Mouse (Mus musculus) CH12.LX (cell line): ENCODE measurements around the gene Fam213a.

ENCODE experiments used
- CHD2 ChIP-seq: IDR thresholded peaks from 2 replicates; pipeline ENCODE4 v1.6.1; 2011; ENCODE audit warnings: low read length, improper control_type of control experiment
- CTCF ChIP-seq, 2 experiments: IDR thresholded peaks in 1 of 2; conservative IDR thresholded peaks in 1 of 2; 2 replicates each; pipeline ENCODE4 v1.5.1; 2011 to 2012; ENCODE audit warnings: low read depth in 2 of 2, low read length in 2 of 2, improper control_type of control experiment in 1 of 2, inconsistent platforms in 1 of 2, mild to moderate bottlenecking in 1 of 2, moderate library complexity in 1 of 2
- EP300 ChIP-seq: IDR thresholded peaks from 2 replicates; pipeline ENCODE4 v1.6.1; 2011; ENCODE audit warnings: low read length, improper control_type of control experiment
- GABPA ChIP-seq: IDR thresholded peaks from 2 replicates; pipeline ENCODE4 v1.6.1; 2012; ENCODE audit warnings: low read depth, low read length, improper control_type of control experiment, inconsistent platforms; ENCODE audit not compliant: insufficient replicate concordance
- MAFK ChIP-seq: IDR thresholded peaks from 2 replicates; pipeline ENCODE4 v1.6.1; 2011; ENCODE audit warnings: low read length, improper control_type of control experiment; ENCODE audit not compliant: insufficient replicate concordance
- MAX ChIP-seq: IDR thresholded peaks from 2 replicates; pipeline ENCODE4 v1.6.1; 2011; ENCODE audit warnings: low read length, improper control_type of control experiment
- POLR2A ChIP-seq: IDR thresholded peaks from 2 replicates; pipeline ENCODE4 v1.6.1; 2011; ENCODE audit warnings: low read depth, mild to moderate bottlenecking, improper control_type of control experiment, low read length
- SIN3A ChIP-seq: IDR thresholded peaks from 2 replicates; pipeline ENCODE4 v1.6.1; 2012; ENCODE audit warnings: low read length, improper control_type of control experiment, inconsistent platforms
- UBTF ChIP-seq: IDR thresholded peaks from 2 replicates; pipeline ENCODE4 v1.6.1; 2012; ENCODE audit warnings: low read depth, mild to moderate bottlenecking, inconsistent platforms, low read length, improper control_type of control experiment, moderate library complexity

- TF ChIP-seq MAX (no peak), CHD2 (no peak), CTCF (conservative IDR thresholded peaks at IDR 0.05 in 1 of 2, IDR thresholded peaks at IDR 0.05 in 1 of 2; ENCODE audit: low read depth in 2 of 2, low read length in 2 of 2) (no peak), MAFK (no peak), POLR2A (no peak), EP300 (no peak), UBTF (no peak), SIN3A (no peak), GABPA (no peak)
Measured at GRCm38 (mm10) chr14:41000801-41001200, 12.8 kb downstream of the Fam213a start.
